Mouse (Mus musculus): ENCODE measurements around the gene Mov10l1. TPM values are rescaled to one million over a fixed set of nuclear protein-coding genes. Genes with fewer than 3 reads are reported as not detected.

Gene Mov10l1
- polyA plus RNA-seq, 1 experiment from 2014 or later: not detected

DNA sequence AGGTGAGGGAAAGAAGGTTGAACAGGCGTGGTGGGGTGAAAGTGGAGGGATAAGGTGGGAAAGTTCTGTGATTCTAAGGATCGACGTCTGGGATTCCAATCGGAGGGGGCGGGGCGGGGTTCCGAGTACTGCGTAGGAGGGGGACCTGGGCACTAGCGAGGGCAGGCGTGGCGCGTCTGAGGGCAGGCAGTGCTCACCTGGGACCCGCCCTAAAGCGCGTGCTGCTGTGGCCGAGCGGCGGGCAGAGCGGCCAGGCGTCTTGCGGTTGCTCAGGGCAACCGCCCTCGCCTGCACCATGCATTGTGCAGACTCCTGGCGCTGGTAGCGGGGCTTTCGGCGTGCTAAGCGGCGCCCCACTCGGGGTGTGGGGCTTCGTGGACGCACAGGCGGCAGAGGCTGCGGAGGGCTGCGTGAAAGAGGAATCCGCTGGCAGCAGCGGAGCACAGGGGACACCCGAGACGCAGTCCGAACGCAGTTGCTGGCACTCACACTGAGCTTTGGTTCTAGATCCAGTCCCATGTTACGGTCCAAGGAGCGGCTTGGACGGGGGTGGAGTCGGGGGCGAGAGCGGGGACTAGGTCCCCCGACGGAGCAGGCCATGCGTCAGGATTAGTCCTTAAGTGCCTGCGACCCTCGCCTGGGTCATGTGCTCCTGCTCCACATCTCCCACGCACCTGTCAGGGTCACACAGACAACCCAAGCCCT, 28.2 kb upstream of the Mov10l1 start, which contains the start of gene Ttll8:
Gene Ttll8, minus strand, starts transcription at position 51 of the 705 bp plus-strand sequence.
- DNase-seq (ENCODE audit: low spot score): peak; percentile 43
- Histone ChIP-seq H3K9me3 (ENCODE audit: control insufficient read depth, low read length) (no peaks in the 10 kb centered on the region), H3K4me2 (ENCODE audit: low read depth, severe bottlenecking) (peak within 1 kb of the TSS; percentile 74), H3K27ac (replicated peaks; ENCODE audit: low read depth, low read length) (no peak within 1 kb of the TSS), H3K36me3 (ENCODE audit: control insufficient read depth, insufficient read depth, low read length) (no peaks in the 10 kb centered on the region), H3K9ac (ENCODE audit: low read length) (peak within 1 kb of the TSS; percentile 45; the same call in 1 of the 2 replicates), H3K4me1 (ENCODE audit: control insufficient read depth, insufficient read depth, low read length) (peaks cover 4% of the 10 kb centered on the region; the same call in 1 of the 2 replicates), H3K4me3 (ENCODE audit: low read depth, low read length) (peak within 1 kb of the TSS; percentile 31), H3K27me3 (ENCODE audit: control insufficient read depth, insufficient read depth, low read length) (peaks cover 16% of the 10 kb centered on the region)
- peak; percentile 84 for ATAC-seq (ENCODE audit: insufficient number of reproducible peaks, low FRiP score, low TSS enrichment, low read depth)
- 3% methylated on average over 51 of the region's 53 CpGs for WGBS

DNA sequence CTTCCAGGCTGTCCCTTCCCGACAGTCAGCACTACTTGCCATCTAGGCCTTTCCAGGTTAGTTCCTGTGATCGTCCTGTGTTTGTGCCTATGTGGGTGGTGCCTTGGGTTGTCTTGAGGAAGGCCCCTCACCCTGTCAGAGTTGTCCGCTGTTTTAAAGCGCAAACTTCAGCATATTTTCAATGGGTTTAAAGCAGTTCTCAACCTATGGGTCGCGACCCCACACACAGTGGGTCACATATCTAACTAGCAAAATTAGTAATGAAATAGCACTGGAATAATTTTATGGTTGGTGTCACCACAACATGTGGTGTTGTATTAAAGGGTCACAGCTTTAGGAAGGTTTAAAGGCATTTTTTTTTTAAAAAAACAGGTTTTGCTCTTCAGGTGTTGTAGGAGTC, 27.4 kb upstream of the Mov10l1 start:
- no peak for ATAC-seq (ENCODE audit: insufficient number of reproducible peaks, low FRiP score, low TSS enrichment, low read depth)
- peaks cover 4% of the 10 kb centered on the region; the same call in 1 of the 2 replicates for H3K4me1 ChIP-seq (ENCODE audit: control insufficient read depth, insufficient read depth, low read length)
- H3K36me3 ChIP-seq (ENCODE audit: control insufficient read depth, insufficient read depth, low read length): no peaks in the 10 kb centered on the region
- WGBS: 84% methylated on average over 6 of the region's 6 CpGs
- H3K4me2 ChIP-seq (ENCODE audit: low read depth, severe bottlenecking): no peak overlapping the region
- H3K9me3 ChIP-seq (ENCODE audit: control insufficient read depth, low read length): no peaks in the 10 kb centered on the region
- H3K27ac ChIP-seq (replicated peaks; ENCODE audit: low read depth, low read length): no peak overlapping the region
- H3K27me3 ChIP-seq (ENCODE audit: control insufficient read depth, insufficient read depth, low read length): peaks cover 16% of the 10 kb centered on the region
- H3K9ac ChIP-seq (ENCODE audit: low read length): no peak overlapping the region
- no peak overlapping the region for H3K4me3 ChIP-seq (ENCODE audit: low read depth, low read length)
- DNase-seq (ENCODE audit: low spot score): no peak

DNA sequence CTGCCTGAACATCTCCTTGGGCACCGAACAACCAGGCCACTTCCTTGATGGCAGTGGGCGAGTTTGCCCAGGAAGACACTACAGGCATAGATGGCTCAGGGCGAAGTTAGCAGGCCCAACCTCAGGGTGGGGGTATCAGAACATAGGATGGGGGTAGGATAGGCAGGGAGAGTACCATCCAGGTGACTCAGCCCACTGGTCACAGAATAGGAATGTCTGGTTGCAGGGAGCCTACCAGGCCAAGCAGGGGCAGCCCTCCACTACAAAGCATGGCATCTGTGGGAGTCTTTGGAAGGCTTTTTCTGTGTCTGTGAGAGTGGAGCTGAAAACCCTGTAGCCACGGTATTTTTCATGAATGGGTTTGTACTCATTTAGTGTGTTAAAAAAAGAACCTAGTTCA, 25.2 kb upstream of the Mov10l1 start:
- H3K27me3 ChIP-seq (ENCODE audit: control insufficient read depth, insufficient read depth, low read length): peaks cover 16% of the 10 kb centered on the region
- no peaks in the 10 kb centered on the region for H3K36me3 ChIP-seq (ENCODE audit: control insufficient read depth, insufficient read depth, low read length)
- WGBS: 82% methylated on average over 4 of the region's 4 CpGs

DNA sequence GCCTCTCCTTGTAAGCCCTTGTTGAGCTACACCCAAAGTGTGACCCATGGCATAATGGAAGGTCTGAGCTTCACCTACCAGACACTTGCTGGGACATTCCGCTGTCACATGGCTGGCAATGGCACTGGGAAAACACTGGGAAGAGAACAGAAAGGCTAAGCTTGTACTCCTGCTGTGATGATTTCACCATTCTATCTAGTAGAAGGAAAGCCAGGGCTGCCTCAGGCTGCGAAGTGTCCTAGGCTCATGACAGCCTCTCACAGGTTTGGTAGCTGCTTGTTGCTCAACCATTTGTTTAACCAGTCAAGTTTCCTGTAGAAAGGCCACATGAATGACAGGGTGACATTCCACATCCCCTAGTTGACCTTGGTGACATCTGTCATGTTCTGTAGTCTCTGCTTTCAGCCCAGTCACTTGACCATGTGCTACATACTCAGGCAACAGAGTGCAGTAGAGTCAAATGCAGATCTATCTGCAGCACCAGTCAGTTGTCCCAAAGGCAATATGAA, 18.6 kb upstream of the Mov10l1 start:
- no peaks in the 10 kb centered on the region for H3K27me3 ChIP-seq (ENCODE audit: control insufficient read depth, insufficient read depth, low read length)
- H3K4me3 ChIP-seq (ENCODE audit: low read depth, low read length): no peak overlapping the region
- no peak for DNase-seq (ENCODE audit: low spot score)
- no peaks in the 10 kb centered on the region for H3K9me3 ChIP-seq (ENCODE audit: control insufficient read depth, low read length)
- 89% methylated on average over 2 of the region's 2 CpGs for WGBS
- no peak overlapping the region for H3K4me2 ChIP-seq (ENCODE audit: low read depth, severe bottlenecking)
- no peaks in the 10 kb centered on the region for H3K4me1 ChIP-seq (ENCODE audit: control insufficient read depth, insufficient read depth, low read length)
- H3K36me3 ChIP-seq (ENCODE audit: control insufficient read depth, insufficient read depth, low read length): no peaks in the 10 kb centered on the region
- no peak overlapping the region for H3K27ac ChIP-seq (replicated peaks; ENCODE audit: low read depth, low read length)
- ATAC-seq (ENCODE audit: insufficient number of reproducible peaks, low FRiP score, low TSS enrichment, low read depth): no peak
- H3K9ac ChIP-seq (ENCODE audit: low read length): no peak overlapping the region

More for the DNA sequence above, 25.2 kb upstream of the Mov10l1 start:
- Histone ChIP-seq H3K4me3 (ENCODE audit: low read depth, low read length) (no peak overlapping the region), H3K4me2 (ENCODE audit: low read depth, severe bottlenecking) (no peak overlapping the region), H3K27ac (replicated peaks; ENCODE audit: low read depth, low read length) (no peak overlapping the region), H3K4me1 (ENCODE audit: control insufficient read depth, insufficient read depth, low read length) (peaks cover 4% of the 10 kb centered on the region; the same call in 1 of the 2 replicates), H3K9me3 (ENCODE audit: control insufficient read depth, low read length) (no peaks in the 10 kb centered on the region), H3K9ac (ENCODE audit: low read length) (no peak overlapping the region)
- ATAC-seq (ENCODE audit: insufficient number of reproducible peaks, low FRiP score, low TSS enrichment, low read depth) (no peak), DNase-seq (ENCODE audit: low spot score) (no peak)

DNA sequence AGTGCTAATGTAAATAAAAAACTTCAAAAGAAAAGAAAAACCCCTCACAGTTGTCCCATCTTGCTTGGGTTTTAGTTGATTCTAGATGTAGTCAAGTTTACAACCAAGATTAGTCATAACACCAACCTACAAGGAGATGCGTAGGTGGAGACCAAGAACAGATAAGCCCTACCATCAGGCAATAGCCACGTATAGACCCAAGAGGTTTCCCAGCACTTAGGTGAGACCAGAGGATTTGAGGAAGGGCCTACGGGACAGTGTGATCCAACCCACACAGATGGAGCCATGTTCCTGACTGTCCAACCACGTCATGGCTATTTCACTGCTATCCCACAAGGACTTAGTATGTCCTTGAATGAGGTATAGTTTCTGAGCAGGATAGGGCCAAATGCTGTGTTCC, 10.4 kb upstream of the Mov10l1 start:
- no peak overlapping the region for H3K4me2 ChIP-seq (ENCODE audit: low read depth, severe bottlenecking)
- no peaks in the 10 kb centered on the region for H3K36me3 ChIP-seq (ENCODE audit: control insufficient read depth, insufficient read depth, low read length)
- DNase-seq (ENCODE audit: low spot score) (no peak), ATAC-seq (ENCODE audit: insufficient number of reproducible peaks, low FRiP score, low TSS enrichment, low read depth) (no peak)
- 85% methylated on average over 4 of the region's 4 CpGs for WGBS
- no peaks in the 10 kb centered on the region for H3K27me3 ChIP-seq (ENCODE audit: control insufficient read depth, insufficient read depth, low read length)
- H3K4me1 ChIP-seq (ENCODE audit: control insufficient read depth, insufficient read depth, low read length): no peaks in the 10 kb centered on the region
- H3K4me3 ChIP-seq (ENCODE audit: low read depth, low read length): no peak overlapping the region
- H3K9me3 ChIP-seq (ENCODE audit: control insufficient read depth, low read length): no peaks in the 10 kb centered on the region
- H3K9ac ChIP-seq (ENCODE audit: low read length): no peak overlapping the region
- H3K27ac ChIP-seq (replicated peaks; ENCODE audit: low read depth, low read length): no peak overlapping the region

DNA sequence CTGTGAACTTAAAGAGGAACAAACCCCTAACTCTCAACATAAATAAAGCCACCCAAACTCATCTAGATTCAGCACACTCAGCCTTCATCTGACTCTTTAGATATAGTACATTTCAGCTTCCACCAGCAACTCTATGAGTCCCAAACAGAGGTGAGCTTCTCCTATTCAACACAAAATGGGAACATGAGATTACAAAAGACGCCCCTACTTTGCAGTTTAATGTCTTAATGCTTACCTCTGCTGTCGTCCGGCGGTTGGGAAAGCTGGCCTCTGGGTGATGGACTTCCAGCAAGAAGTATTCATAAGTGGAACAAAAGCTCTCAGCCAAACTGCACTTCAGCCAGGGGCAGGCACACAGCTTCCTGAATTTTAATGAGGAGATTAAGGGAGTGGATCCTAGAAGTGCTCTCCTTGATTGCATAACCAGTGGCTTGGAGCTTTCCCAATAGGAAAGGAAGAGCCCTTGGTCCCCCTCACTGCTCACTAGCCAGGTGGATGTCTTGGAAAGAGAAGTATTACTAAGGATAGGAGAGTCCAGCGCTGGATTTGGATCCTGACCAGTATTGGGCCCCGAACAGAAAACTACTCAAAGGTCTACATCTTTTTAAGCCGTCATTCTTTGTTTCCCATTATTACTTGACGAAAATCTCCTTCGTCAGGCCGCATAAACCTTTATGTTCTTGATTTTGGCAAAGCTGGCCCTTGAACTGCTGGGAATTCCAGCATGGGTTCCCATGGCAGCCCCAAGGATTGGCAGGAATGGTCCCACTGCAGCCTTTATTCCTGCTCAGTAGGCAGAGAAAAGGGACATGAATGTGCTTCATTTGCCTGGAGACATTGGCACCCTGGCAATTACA, 4.2 kb upstream of the Mov10l1 start, which contains the start of gene Mlc1:
Gene Mlc1, minus strand, starts transcription at position 727 of the 857 bp plus-strand sequence.
- Histone ChIP-seq H3K4me3 (ENCODE audit: low read depth, low read length) (no peak within 1 kb of the TSS), H3K36me3 (ENCODE audit: control insufficient read depth, insufficient read depth, low read length) (no peaks in the 10 kb centered on the region), H3K4me1 (ENCODE audit: control insufficient read depth, insufficient read depth, low read length) (no peaks in the 10 kb centered on the region), H3K27ac (replicated peaks; ENCODE audit: low read depth, low read length) (no peak within 1 kb of the TSS), H3K27me3 (ENCODE audit: control insufficient read depth, insufficient read depth, low read length) (no peaks in the 10 kb centered on the region), H3K9ac (ENCODE audit: low read length) (no peak within 1 kb of the TSS), H3K9me3 (ENCODE audit: control insufficient read depth, low read length) (no peaks in the 10 kb centered on the region), H3K4me2 (ENCODE audit: low read depth, severe bottlenecking) (no peak within 1 kb of the TSS)
- no peak for ATAC-seq (ENCODE audit: insufficient number of reproducible peaks, low FRiP score, low TSS enrichment, low read depth)
- no peak for DNase-seq (ENCODE audit: low spot score)
- WGBS: 83% methylated on average over 10 of the region's 10 CpGs

DNA sequence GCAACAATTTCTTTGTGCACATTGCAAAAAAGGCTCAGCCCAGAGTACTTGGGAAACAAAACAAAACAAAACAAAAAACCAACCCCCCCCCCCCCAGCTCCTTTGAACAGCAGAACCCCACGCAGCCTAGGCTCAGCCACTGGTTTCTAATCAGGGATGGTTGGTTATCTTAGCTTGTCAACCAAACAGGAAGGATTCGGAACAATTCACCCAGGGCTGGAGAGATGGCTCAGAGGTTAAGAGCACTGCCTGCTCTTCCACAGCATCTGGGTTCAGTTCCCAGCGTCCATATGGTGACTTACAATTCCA, 3.6 kb upstream of the Mov10l1 start:
- H3K4me3 ChIP-seq (ENCODE audit: low read depth, low read length): no peak overlapping the region
- H3K27me3 ChIP-seq (ENCODE audit: control insufficient read depth, insufficient read depth, low read length): no peaks in the 10 kb centered on the region
- H3K36me3 ChIP-seq (ENCODE audit: control insufficient read depth, insufficient read depth, low read length): no peaks in the 10 kb centered on the region
- 70% methylated on average over 3 of the region's 3 CpGs for WGBS
- no peak overlapping the region for H3K9ac ChIP-seq (ENCODE audit: low read length)
- H3K27ac ChIP-seq (replicated peaks; ENCODE audit: low read depth, low read length): no peak overlapping the region
- no peaks in the 10 kb centered on the region for H3K9me3 ChIP-seq (ENCODE audit: control insufficient read depth, low read length)
- ATAC-seq (ENCODE audit: insufficient number of reproducible peaks, low FRiP score, low TSS enrichment, low read depth) (no peak), DNase-seq (ENCODE audit: low spot score) (no peak)
- no peaks in the 10 kb centered on the region for H3K4me1 ChIP-seq (ENCODE audit: control insufficient read depth, insufficient read depth, low read length)
- no peak overlapping the region for H3K4me2 ChIP-seq (ENCODE audit: low read depth, severe bottlenecking)

DNA sequence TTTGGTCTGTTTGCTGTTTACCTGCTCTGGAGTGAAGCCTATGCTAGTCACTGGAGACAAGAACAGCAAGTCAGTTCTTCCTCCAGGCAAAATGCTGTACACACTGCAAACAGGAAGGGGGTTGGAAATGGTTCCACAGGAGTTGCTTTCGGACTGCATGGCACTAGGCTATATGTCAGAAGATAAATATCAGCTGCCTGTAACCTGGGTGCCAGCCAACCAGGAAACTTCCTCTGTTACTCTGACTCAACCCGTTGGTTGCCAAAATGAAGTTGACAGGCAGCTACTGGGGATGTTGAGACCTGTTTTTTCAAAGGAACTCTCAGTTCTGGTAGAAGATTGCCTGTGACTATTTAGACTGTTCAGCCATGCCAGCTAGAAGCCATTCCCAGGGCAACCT, 6.5 kb downstream of the Mov10l1 start:
- ATAC-seq (ENCODE audit: insufficient number of reproducible peaks, low FRiP score, low TSS enrichment, low read depth): no peak
- no peak for DNase-seq (ENCODE audit: low spot score)
- Histone ChIP-seq H3K4me2 (ENCODE audit: low read depth, severe bottlenecking) (no peak overlapping the region), H3K4me1 (ENCODE audit: control insufficient read depth, insufficient read depth, low read length) (no peaks in the 10 kb centered on the region), H3K9ac (ENCODE audit: low read length) (no peak overlapping the region), H3K27me3 (ENCODE audit: control insufficient read depth, insufficient read depth, low read length) (no peaks in the 10 kb centered on the region), H3K27ac (replicated peaks; ENCODE audit: low read depth, low read length) (no peak overlapping the region), H3K9me3 (ENCODE audit: control insufficient read depth, low read length) (no peaks in the 10 kb centered on the region), H3K4me3 (ENCODE audit: low read depth, low read length) (no peak overlapping the region), H3K36me3 (ENCODE audit: control insufficient read depth, insufficient read depth, low read length) (no peaks in the 10 kb centered on the region)
- WGBS: 75% methylated on average over 2 of the region's 2 CpGs

Data from limb, embryonic 11.5 days (tissue).